Mouse (Mus musculus) heart, postnatal 14 days (tissue): ENCODE measurements around the gene Tbc1d21. TPM values are rescaled to one million over a fixed set of nuclear protein-coding genes. Genes with fewer than 3 reads are reported as not detected.

Experiments used
- DNase-seq, 2 experiments: peaks; one replicate each; pipeline ENCODE4 v3.0.0; 2021 to 2022
- intact Hi-C: fragments of 180-260 bp; cut with DNase I; formaldehyde crosslinking; loops from one replicate; pipeline ENCODE4 v1.15.1; 2025
- total RNA-seq, 2 experiments: library from RNA; stranded (reverse); gene quantifications; 2 replicates each; pipeline ENCODE4 v1.2.3; 2021

Gene Tbc1d21
- total RNA-seq, 2 experiments from 2014 or later: not detected

- intact Hi-C loops: no loop called here
- no peak for DNase-seq
These were observed 23.8 kb downstream of the Tbc1d21 start for GRCm38 (mm10) chr9:58346498-58346897.

- no peak for DNase-seq
- intact Hi-C loops: no loop called here
These were observed 24.3 kb downstream of the Tbc1d21 start for GRCm38 (mm10) chr9:58345963-58346362.

GRCm38 (mm10) chr9:58341795-58342194 is 28.5 kb downstream of the Tbc1d21 start:
- DNase-seq: no peak
- intact Hi-C loops: no loop called here

- intact Hi-C loops: no loop called here
These were observed 33.5 kb downstream of the Tbc1d21 start for GRCm38 (mm10) chr9:58336650-58337281.

GRCm38 (mm10) chr9:58331276-58331675 is 39.0 kb downstream of the Tbc1d21 start:
- intact Hi-C loops: loop anchor here (5.0 kb wide), 1 partner anchor 206 kb away; no protein-coding TSS in a partner anchor
- no peak for DNase-seq

More at GRCm38 (mm10) chr9:58336650-58337281, 33.5 kb downstream of the Tbc1d21 start:
- DNase-seq: no peak

DNA sequence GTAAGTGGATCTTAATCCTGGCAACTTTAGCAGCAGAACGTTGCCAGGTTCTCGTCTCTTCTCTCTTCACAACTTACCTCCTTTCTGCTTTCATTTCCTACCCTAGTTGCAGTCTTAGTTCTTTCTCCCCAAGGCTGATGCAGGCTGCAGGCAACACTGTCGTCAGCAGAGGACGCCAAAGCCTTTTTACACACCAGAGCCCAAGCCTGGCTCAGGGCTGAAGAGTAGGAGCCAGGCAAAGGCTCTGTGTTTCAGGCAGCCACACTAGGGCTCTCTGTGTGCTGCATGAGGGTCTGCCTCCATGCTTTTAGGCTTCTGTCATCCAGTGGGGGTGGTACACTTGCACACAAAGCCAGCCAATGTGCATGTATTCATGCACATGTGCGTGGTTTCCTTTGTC is 40.0 kb downstream of the Tbc1d21 start:
- intact Hi-C loops: loop anchor here (1.0 to 5.0 kb wide), 2 partner anchors 39 to 207 kb away; no protein-coding TSS in a partner anchor
- peak in 1 of 2 experiments; percentile 66 for DNase-seq

DNA sequence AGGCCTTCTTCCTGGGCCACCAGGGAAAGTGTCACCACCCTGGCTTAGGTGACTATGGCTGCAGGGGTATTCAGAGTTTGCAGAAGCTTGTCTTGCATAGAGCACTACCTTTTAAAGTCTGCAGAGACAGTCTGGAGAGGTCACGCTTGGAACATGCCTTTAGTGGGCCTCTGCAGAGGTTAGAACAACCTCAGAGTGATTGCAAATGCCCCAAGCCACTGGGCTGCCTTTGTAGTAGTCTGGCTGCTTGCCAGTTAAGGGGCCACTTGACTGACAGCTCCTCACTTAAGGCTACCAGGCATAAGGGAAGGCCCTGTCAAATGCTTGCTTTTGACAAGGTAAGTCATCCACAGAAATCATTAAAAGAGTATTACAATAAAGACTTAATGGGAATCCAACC is 42.9 kb downstream of the Tbc1d21 start:
- intact Hi-C loops: no loop called here
- DNase-seq: no peak

GRCm38 (mm10) chr9:58326477-58327180 is 43.6 kb downstream of the Tbc1d21 start:
- intact Hi-C loops: no loop called here
- no peak for DNase-seq

DNA sequence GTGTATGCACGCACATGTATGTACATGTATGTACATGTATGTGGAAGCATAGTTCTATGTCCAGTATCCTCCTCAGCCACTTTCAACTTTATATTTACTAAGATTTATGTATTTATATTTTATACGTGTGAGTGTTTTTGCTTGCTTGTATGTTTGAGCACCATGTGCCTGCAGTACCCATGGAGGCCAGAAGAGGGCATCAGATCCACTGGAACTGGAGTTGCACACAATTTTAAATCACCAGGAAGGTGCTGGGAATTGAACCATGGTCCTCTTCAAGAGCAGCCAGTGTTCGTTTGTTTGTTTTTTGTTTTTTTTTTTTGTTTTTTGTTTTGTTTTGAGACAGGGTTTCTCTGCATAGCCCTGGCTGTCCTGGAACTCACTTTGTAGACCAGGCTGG is 48.6 kb downstream of the Tbc1d21 start:
- DNase-seq: no peak
- intact Hi-C loops: no loop called here

GRCm38 (mm10) chr9:58318317-58318716 is 51.9 kb downstream of the Tbc1d21 start:
- intact Hi-C loops: no loop called here
- DNase-seq: no peak

DNA sequence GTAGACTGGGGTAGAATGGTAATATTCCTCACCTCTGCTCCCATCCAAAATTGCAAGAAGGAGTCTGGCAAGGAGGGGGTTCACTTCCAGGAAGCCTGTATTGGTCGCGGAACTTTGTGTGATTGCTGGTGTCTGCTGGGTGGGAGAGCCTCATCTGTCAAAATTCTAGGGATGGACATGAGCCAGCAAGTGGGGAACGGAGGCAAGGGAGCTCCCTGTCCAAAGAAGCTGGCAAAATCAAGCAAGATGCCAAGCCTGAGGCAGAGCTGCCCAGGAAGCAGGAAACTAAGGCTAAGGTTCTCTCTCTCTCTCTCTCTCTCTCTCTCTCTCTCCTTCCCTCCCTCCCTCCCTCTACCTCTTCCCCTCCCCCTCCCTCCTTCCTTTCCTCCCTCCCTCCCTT is 52.9 kb downstream of the Tbc1d21 start:
- no peak for DNase-seq
- intact Hi-C loops: no loop called here

- DNase-seq: peak in 1 of 2 experiments; percentile 40
- intact Hi-C loops: no loop called here
These were observed 53.5 kb downstream of the Tbc1d21 start for GRCm38 (mm10) chr9:58316784-58317183.

GRCm38 (mm10) chr9:58315850-58316249 is 54.4 kb downstream of the Tbc1d21 start:
- intact Hi-C loops: no loop called here
- no peak for DNase-seq

DNA sequence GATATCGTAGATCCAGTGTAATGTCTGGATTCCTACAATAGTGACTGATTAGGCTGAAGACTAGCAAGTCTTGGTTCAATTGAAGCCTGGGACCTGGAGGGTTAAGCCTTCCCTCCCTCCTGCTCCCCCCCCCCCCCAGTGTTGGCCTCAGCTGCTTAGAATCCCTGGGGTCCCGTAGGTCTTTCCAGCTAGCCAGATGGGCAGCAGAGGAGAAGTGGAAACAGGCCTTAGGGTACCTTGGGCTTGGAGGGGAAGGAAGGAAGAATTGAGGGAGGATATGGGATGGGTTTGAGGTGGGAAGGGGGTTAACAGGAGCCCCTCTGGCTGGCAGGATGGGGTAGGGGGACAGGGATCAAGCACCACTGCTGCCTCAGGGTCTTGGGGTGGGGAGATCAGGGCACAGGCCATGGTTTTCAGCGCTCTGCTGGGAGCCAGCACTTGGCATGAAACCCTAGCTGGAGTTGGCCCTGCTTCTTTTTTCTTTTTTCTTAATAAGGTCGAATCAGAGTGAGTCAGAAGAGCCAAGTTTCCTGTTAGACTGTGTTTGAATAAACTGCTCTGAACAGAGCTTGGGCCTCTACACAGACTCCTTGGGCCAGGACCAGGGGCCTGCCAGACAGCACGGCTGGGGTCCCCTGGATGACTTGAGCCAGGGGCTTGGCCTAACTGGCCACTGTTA is 55.4 kb downstream of the Tbc1d21 start:
- peak in 1 of 2 experiments; percentile 57 for DNase-seq
- intact Hi-C loops: no loop called here

DNA sequence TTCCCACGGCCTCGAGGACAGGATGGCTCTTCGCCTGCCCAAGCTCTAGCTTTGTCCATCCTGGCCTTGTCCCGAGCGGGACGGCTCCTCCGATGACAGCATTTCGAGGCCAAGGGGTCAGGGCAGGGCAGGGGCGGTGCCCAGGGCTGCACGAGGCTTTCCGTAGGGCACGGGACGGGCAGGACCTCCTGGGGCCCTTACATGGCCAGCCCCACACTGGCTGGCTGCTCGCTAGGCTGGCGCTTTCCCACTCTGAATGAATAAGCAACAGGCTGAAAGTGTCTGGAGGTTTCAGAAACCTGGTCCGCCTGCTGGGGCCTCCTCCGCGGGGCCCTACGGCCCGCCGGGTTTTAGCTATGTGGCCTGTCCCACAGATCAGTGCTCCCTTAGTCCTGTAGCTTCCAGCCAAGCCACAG is 57.3 kb downstream of the Tbc1d21 start, which contains the start of gene Loxl1:
TSS of gene Loxl1 (minus strand) at position 243 of the 416 bp plus-strand sequence.
- intact Hi-C loops: no loop called here
- peak; percentile 69 to 71 for DNase-seq

DNA sequence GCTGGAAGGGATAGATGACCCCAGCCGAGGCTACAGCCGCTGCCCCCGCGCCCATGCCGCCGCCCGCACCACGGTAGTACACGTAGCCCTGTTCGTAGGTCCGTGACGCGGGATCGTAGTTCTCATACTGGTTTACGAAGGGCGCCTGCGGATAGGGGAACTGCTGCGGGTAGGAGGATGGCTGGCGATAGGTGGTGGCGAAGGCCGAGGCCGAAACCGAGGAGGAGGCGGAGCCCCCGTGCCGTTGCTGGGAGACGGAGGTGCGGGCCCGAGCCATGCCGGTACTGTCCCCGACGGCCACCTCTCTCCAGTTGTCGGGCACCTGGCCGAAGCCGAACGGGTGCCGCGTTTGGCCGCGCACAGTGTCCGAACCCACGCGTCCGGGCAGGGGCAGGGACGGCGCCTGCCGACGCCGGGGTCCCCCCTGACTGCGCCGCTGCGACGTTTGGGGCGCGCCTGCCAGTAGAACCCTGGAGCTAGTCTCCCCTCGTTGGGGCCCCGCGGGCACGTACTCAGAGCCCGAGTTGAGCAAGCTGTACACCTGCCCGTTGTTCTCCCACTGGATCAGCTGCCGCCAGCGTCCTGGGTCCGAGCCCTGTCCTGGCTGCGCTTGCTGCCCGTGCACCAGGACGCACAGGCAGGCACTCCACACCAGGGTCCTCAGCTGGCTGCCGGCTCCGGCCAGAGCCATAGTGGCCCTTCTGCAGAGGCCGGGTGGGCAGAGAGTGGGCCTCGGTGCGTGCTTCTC is 57.9 kb downstream of the Tbc1d21 start:
- intact Hi-C loops: no loop called here
- peak in 1 of 2 experiments; percentile 57 for DNase-seq

GRCm38 (mm10) chr9:58311191-58311910 is 58.9 kb downstream of the Tbc1d21 start:
- peak; percentile 49 to 56 for DNase-seq
- intact Hi-C loops: no loop called here

DNA sequence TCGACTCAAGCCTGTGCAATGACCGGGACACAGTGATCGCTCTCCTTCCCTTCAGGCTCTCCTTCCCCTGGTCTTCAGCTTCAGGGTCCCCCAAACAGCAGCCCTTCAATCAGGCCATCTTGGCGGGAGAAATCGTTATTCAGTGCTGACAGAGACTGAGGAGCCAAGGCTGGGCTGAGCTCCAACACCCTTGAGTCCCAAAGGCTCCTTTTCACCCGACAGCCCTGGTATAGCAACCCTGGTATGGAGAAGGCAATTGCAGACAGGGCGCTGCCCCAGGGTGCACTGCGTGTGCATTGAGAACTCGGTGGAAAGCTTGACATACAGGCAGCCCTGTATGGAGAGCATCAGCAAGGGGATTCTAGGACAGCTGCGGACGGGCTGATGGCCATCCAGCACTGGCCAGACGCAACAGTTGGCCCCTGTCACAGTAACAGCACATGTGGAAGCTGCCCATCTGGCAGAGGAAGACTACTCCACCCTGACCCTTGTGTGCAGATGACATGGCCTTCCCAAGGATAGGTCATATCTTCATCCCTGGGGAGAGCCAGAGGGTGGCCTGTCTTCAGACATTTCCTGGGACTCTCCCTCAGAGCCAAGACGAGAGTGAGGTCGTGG is 60.1 kb downstream of the Tbc1d21 start:
- intact Hi-C loops: no loop called here
- DNase-seq: peak; percentile 67 to 71
